Mouse (Mus musculus) liver, embryonic 16.5 days (tissue): ENCODE measurements around the gene Sst. TPM values are rescaled to one million over a fixed set of nuclear protein-coding genes. Genes with fewer than 3 reads are reported as not detected.
"Not testable (repeated sequence)": the region's sequence is repeated elsewhere in the genome, so short reads cannot be mapped to it uniquely, and the experiment has no call there.

Experiments used
- ATAC-seq: fragments of 200-750 bp; cut with Nextera tagmentation; 2 replicates; pipeline ENCODE4 v1.8.0; 2017; ENCODE audit warnings: low read depth, mild to moderate bottlenecking, moderate number of reproducible peaks, moderate library complexity
- H3K27ac ChIP-seq: fragments of 300-500 bp; sonication (generic); 2 replicates; pipeline ENCODE4 v1.5.1; 2014; ENCODE audit warnings: mild to moderate bottlenecking, low read length
- H3K27me3 ChIP-seq: fragments of 300-500 bp; sonication (generic); 2 replicates; pipeline ENCODE4 v1.6.1; 2014; ENCODE audit warnings: low read depth, low read length, mixed read lengths; ENCODE audit not compliant: control insufficient read depth, insufficient read depth
- H3K36me3 ChIP-seq: fragments of 300-500 bp; sonication (generic); 2 replicates; pipeline ENCODE4 v1.6.1; 2014; ENCODE audit warnings: mild to moderate bottlenecking; ENCODE audit not compliant: control insufficient read depth, insufficient read depth
- H3K4me1 ChIP-seq: fragments of 300-500 bp; sonication (generic); 2 replicates; pipeline ENCODE4 v1.6.1; 2014; ENCODE audit warnings: low read depth, low read length, mixed read lengths; ENCODE audit not compliant: control insufficient read depth
- H3K4me2 ChIP-seq: fragments of 300-500 bp; sonication (generic); 2 replicates; pipeline ENCODE4 v1.6.1; 2014; ENCODE audit warnings: low read depth, low read length, mixed read lengths
- H3K4me3 ChIP-seq: fragments of 300-500 bp; sonication (generic); 2 replicates; pipeline ENCODE4 v1.5.1; 2014; ENCODE audit warnings: low read depth, mild to moderate bottlenecking, low read length
- H3K9ac ChIP-seq: fragments of 300-500 bp; sonication (generic); 2 replicates; pipeline ENCODE4 v1.6.1; 2014; ENCODE audit warnings: low read depth, low read length
- H3K9me3 ChIP-seq: fragments of 300-500 bp; sonication (generic); replicated peaks from 2 replicates; pipeline ENCODE4 v1.6.1; 2016; ENCODE audit warnings: low read length; ENCODE audit not compliant: control insufficient read depth
- WGBS: fragments of 180-500 bp; shearing (Covaris S2); extraction: QIAGEN DNeasy Blood & Tissue Kit; methylation state at CpG from one replicate; pipeline ENCODE4 v1.1.7; 2014; ENCODE audit not compliant: insufficient replicate concordance; 5-methylcytosine and 5-hydroxymethylcytosine counted together
- polyA plus RNA-seq: library from polyadenylated mRNA; unstranded; fragments of >200 nt; fragmentation: Nextera tagmentation; extraction: Ambion mirVana; gene quantifications from 2 replicates; pipeline ENCODE4 v1.2.1, GENCODE M21; 2015

The Sst gene
- polyA plus RNA-seq, 1 experiment from 2014 or later = 1.1 TPM

DNA sequence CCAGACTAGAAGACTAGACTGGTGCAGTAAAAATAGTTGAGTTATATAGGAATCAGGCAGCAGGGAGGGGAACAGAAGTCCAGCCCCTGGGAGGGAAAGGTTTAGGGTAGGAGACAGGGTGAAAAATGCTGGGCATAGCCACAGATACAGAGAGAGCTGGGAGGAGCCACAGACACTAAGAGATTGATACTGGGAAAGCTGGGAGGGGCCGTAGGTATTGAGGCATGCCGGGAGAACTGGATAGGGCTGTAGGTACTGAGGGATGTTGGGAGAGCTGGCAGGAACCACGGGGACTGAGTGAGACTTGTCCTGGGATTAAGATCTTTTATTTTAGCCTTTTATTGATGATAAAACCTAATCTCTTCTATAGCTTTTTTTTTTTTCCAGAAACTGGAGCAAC lies 22.6 kb upstream of the Sst start:
- no peak overlapping the region for H3K4me2 ChIP-seq
- 50% methylated on average over 3 of the region's 3 CpGs for WGBS
- H3K36me3 ChIP-seq = no peaks in the 10 kb centered on the region
- no peak overlapping the region for H3K9ac ChIP-seq
- H3K27ac ChIP-seq = no peak overlapping the region
- no peaks in the 10 kb centered on the region for H3K27me3 ChIP-seq
- no peak for ATAC-seq
- no peak overlapping the region for H3K4me3 ChIP-seq
- H3K4me1 ChIP-seq = no peaks in the 10 kb centered on the region
- H3K9me3 ChIP-seq = no peaks in the 10 kb centered on the region

- H3K36me3 ChIP-seq = no peaks in the 10 kb centered on the region
- H3K9me3 ChIP-seq = no peaks in the 10 kb centered on the region
- no peaks in the 10 kb centered on the region for H3K4me1 ChIP-seq
- H3K27me3 ChIP-seq = no peaks in the 10 kb centered on the region
- no peak overlapping the region for H3K9ac ChIP-seq
- no peak for ATAC-seq
- no peak overlapping the region for H3K4me2 ChIP-seq
- H3K27ac ChIP-seq = no peak overlapping the region
- no peak overlapping the region for H3K4me3 ChIP-seq
- WGBS = 66% methylated on average over 13 of the region's 13 CpGs
These were observed 22.0 kb upstream of the Sst start for GRCm38 (mm10) chr16:23912741-23913140.

DNA sequence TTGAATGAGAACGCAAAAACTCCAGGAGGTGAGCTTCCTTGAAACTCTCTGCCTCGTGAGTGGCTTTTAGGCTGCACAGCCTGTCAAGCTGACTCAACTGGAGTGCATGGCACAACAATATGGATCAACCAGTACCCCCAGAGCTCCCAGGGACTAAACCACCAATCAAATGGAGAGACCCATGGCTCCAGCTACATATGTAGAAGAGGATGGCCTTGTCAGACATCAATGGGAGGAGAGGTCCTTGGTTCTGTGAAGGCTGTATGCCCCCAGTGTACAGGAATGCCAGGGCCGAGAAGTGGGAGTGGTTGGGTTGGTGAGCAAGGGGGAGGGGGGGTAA lies 18.2 kb upstream of the Sst start:
- not testable (repeated sequence) for H3K36me3 ChIP-seq, ATAC-seq

GRCm38 (mm10) chr16:23908076-23909014 lies 17.6 kb upstream of the Sst start:
- not testable (repeated sequence) for H3K9me3 ChIP-seq, ATAC-seq, H3K4me1 ChIP-seq, H3K27ac ChIP-seq, H3K4me2 ChIP-seq, H3K36me3 ChIP-seq, H3K9ac ChIP-seq, H3K4me3 ChIP-seq, H3K27me3 ChIP-seq
- 69% methylated on average over 9 of the region's 9 CpGs for WGBS

More for the DNA sequence above, 18.2 kb upstream of the Sst start:
- H3K4me1 ChIP-seq, H3K27ac ChIP-seq, H3K4me2 ChIP-seq, H3K27me3 ChIP-seq, H3K9me3 ChIP-seq, H3K4me3 ChIP-seq, H3K9ac ChIP-seq: not testable (repeated sequence)
- WGBS = 65% methylated on average over 3 of the region's 3 CpGs

DNA sequence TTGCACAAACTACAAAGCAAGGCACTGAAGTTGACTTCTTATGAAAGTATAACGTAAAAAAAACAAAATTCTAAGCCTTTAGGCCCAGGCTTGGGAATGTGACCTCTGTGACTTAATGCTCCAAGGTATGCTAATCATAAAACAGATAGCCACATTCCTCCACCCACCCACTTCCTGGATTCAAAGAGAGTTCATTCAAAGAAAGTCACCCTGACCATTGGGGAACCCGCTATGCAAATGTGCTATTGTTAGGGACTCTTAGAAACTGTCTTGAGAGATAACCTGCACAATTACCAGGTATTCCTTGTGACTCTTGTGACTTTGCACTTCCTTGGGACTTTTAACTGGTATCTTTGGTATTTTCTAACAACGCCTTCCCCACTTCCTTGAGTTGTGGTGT lies 15.8 kb upstream of the Sst start:
- H3K4me1 ChIP-seq, H3K27ac ChIP-seq, H3K9ac ChIP-seq, H3K36me3 ChIP-seq, H3K4me3 ChIP-seq, H3K4me2 ChIP-seq, H3K9me3 ChIP-seq, ATAC-seq, H3K27me3 ChIP-seq: not testable (repeated sequence)
- WGBS = 66% methylated on average over 3 of the region's 3 CpGs

GRCm38 (mm10) chr16:23901411-23901810 lies 10.7 kb upstream of the Sst start:
- Histone ChIP-seq H3K27ac (no peak overlapping the region), H3K4me1 (no peaks in the 10 kb centered on the region), H3K9me3 (no peaks in the 10 kb centered on the region), H3K36me3 (no peaks in the 10 kb centered on the region), H3K4me2 (no peak overlapping the region), H3K27me3 (no peaks in the 10 kb centered on the region), H3K9ac (no peak overlapping the region), H3K4me3 (no peak overlapping the region)
- 61% methylated on average over 7 of the region's 7 CpGs for WGBS
- ATAC-seq = no peak

- no peak for ATAC-seq
- Histone ChIP-seq H3K27ac (no peak overlapping the region), H3K4me1 (no peaks in the 10 kb centered on the region), H3K9me3 (no peaks in the 10 kb centered on the region), H3K36me3 (no peaks in the 10 kb centered on the region), H3K27me3 (no peaks in the 10 kb centered on the region), H3K4me3 (no peak overlapping the region), H3K9ac (no peak overlapping the region), H3K4me2 (no peak overlapping the region)
- WGBS = 50% methylated on average over 4 of the region's 4 CpGs
These were observed 9.3 kb upstream of the Sst start for GRCm38 (mm10) chr16:23900061-23900460.

- Histone ChIP-seq H3K9me3 (no peaks in the 10 kb centered on the region), H3K4me1 (no peaks in the 10 kb centered on the region), H3K9ac (no peak overlapping the region), H3K27me3 (no peaks in the 10 kb centered on the region), H3K27ac (no peak overlapping the region), H3K4me2 (peak overlapping the region; percentile 45; the same call in 1 of the 2 replicates), H3K36me3 (no peaks in the 10 kb centered on the region), H3K4me3 (no peak overlapping the region)
- no peak for ATAC-seq
- 6% methylated on average over 12 of the region's 12 CpGs for WGBS
These were observed 8.1 kb upstream of the Sst start for GRCm38 (mm10) chr16:23898840-23899239.

DNA sequence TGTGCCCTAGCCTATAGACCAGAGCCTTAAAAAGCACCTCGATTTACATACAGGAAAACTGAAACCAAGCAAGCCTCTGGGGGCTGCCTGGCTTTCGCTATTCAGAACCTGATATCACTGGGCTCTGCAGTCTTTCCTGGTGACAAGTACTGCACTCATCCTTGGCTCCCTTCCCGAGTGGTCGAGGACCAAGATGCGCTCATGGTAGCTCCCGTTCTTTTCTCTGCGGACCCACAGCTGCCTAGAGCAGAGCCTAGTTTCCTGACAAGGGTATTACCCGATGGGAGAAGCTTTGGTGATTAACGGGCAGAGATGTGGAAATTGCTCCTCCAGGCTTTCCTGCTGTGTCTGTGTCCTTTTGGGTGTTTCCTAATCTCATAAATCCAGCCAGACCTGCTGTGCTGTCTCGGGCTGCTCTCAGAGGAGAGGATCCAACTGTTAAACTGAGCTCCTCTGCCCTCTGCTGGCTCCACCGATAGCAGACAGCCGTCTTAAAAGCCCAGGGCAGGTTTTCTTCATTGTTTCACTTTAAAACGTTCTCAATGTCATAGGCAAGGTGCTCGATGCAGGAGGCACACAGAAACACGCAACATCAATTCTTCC lies 7.3 kb upstream of the Sst start:
- Histone ChIP-seq H3K27me3 (no peaks in the 10 kb centered on the region), H3K4me2 (peak overlapping the region; percentile 45), H3K9me3 (no peaks in the 10 kb centered on the region), H3K9ac (no peak overlapping the region), H3K27ac (no peak overlapping the region), H3K36me3 (no peaks in the 10 kb centered on the region), H3K4me3 (no peak overlapping the region), H3K4me1 (no peaks in the 10 kb centered on the region)
- WGBS = 9% methylated on average over 15 of the region's 15 CpGs
- ATAC-seq = no peak
